Mouse (Mus musculus) MEL (cell line): Measurements from ENCODE around the gene Frmd4a. TPM values are rescaled to one million over a fixed set of nuclear protein-coding genes. Genes with fewer than 3 reads are reported as not detected.

ENCODE experiments used
- DNase-seq: peaks from one replicate; pipeline ENCODE4 v3.0.0; 2011; ENCODE audit warnings: low read depth, low spot score
- H3K27ac ChIP-seq: 2 replicates; pipeline ENCODE4 v1.5.1; 2012; ENCODE audit warnings: low read depth, mild to moderate bottlenecking, control low read depth, low read length, moderate library complexity; ENCODE audit not compliant: control insufficient read depth
- H3K27me3 ChIP-seq, 2 experiments: fragments of 150-350 bp in 1 of 2; sonication (generic) in 1 of 2; 2 replicates each; pipeline ENCODE4 v1.6.1; 2012; ENCODE audit warnings: low read length in 2 of 2, mild to moderate bottlenecking in 2 of 2, improper control_type of control experiment in 1 of 2, moderate library complexity in 1 of 2; ENCODE audit not compliant: insufficient read depth in 2 of 2, control insufficient read depth in 1 of 2
- H3K36me3 ChIP-seq, 2 experiments: 2 replicates each; pipeline ENCODE4 v1.6.1; 2012 to 2014; ENCODE audit warnings: low read length in 2 of 2, improper control_type of control experiment in 1 of 2, inconsistent platforms in 1 of 2, mild to moderate bottlenecking in 1 of 2; ENCODE audit not compliant: insufficient read depth in 2 of 2, control insufficient read depth in 1 of 2
- H3K4me1 ChIP-seq, 2 experiments: fragments of 150-350 bp in 1 of 2; sonication (generic) in 1 of 2; 2 replicates each; pipeline ENCODE4 v1.6.1; 2012; ENCODE audit warnings: low read length in 2 of 2, improper control_type of control experiment in 1 of 2, mild to moderate bottlenecking in 1 of 2; ENCODE audit not compliant: insufficient read depth in 2 of 2, control insufficient read depth in 1 of 2
- H3K4me3 ChIP-seq, 2 experiments: fragments of 150-350 bp in 1 of 2; sonication (generic) in 1 of 2; 2 replicates each; pipeline ENCODE4 v1.5.1; 2012; ENCODE audit warnings: low read depth in 2 of 2, low read length in 2 of 2, mild to moderate bottlenecking in 2 of 2, moderate library complexity in 2 of 2, control low read depth in 1 of 2, improper control_type of control experiment in 1 of 2; ENCODE audit not compliant: control insufficient read depth in 1 of 2, insufficient read depth in 1 of 2
- H3K79me2 ChIP-seq: 2 replicates; pipeline ENCODE4 v1.6.1; 2012; ENCODE audit warnings: mild to moderate bottlenecking, low read length, moderate library complexity; ENCODE audit not compliant: control insufficient read depth, poor library complexity, insufficient read depth
- H3K9ac ChIP-seq: 2 replicates; pipeline ENCODE4 v1.6.1; 2012; ENCODE audit warnings: low read depth, mild to moderate bottlenecking, control low read depth, low read length, moderate library complexity; ENCODE audit not compliant: control insufficient read depth, poor library complexity, severe bottlenecking
- H3K9me3 ChIP-seq: fragments of 150-350 bp; sonication (generic); replicated peaks from 2 replicates; pipeline ENCODE4 v1.6.1; 2012; ENCODE audit warnings: mild to moderate bottlenecking, low read length, improper control_type of control experiment, moderate library complexity; ENCODE audit not compliant: insufficient read depth
- CHD1 ChIP-seq: IDR thresholded peaks from 2 replicates; pipeline ENCODE4 v1.6.1; 2012; ENCODE audit warnings: low read depth, mild to moderate bottlenecking, inconsistent platforms, low read length, improper control_type of control experiment
- MXI1 ChIP-seq: IDR thresholded peaks from 2 replicates; pipeline ENCODE4 v1.6.1; 2011; ENCODE audit warnings: mild to moderate bottlenecking, low read depth, low read length, improper control_type of control experiment
- MYC ChIP-seq: IDR thresholded peaks from 2 replicates; pipeline ENCODE4 v1.6.1; 2011; ENCODE audit warnings: low read depth, mild to moderate bottlenecking, low read length, improper control_type of control experiment, moderate library complexity
- POLR2A ChIP-seq, 2 experiments: IDR thresholded peaks; 2 replicates each; pipeline ENCODE4 v1.6.1; 2011 to 2012; ENCODE audit warnings: low read length in 2 of 2, mild to moderate bottlenecking in 2 of 2, control low read depth in 1 of 2, improper control_type of control experiment in 1 of 2, low read depth in 1 of 2, moderate library complexity in 1 of 2; ENCODE audit not compliant: control insufficient read depth in 1 of 2, insufficient read depth in 1 of 2, poor library complexity in 1 of 2
- POLR2AphosphoS5 ChIP-seq: IDR thresholded peaks from 2 replicates; pipeline ENCODE4 v1.6.1; 2012; ENCODE audit warnings: low read depth, borderline replicate concordance, mild to moderate bottlenecking, inconsistent platforms, low read length, moderate library complexity, mixed read lengths
- UBTF ChIP-seq: IDR thresholded peaks from 2 replicates; pipeline ENCODE4 v1.6.1; 2012; ENCODE audit warnings: low read depth, mild to moderate bottlenecking, inconsistent platforms, low read length, improper control_type of control experiment, moderate library complexity, borderline replicate concordance; ENCODE audit not compliant: insufficient read depth
- USF1 ChIP-seq: IDR thresholded peaks from 2 replicates; pipeline ENCODE4 v1.6.1; 2014; ENCODE audit warnings: low read depth, mild to moderate bottlenecking, inconsistent platforms, low read length, improper control_type of control experiment, moderate library complexity
- ZKSCAN1 ChIP-seq: IDR thresholded peaks from 2 replicates; pipeline ENCODE4 v1.6.1; 2012; ENCODE audit warnings: low read depth, mild to moderate bottlenecking, inconsistent platforms, low read length, improper control_type of control experiment, moderate library complexity
- ZMIZ1 ChIP-seq: IDR thresholded peaks from 2 replicates; pipeline ENCODE4 v1.6.1; 2012; ENCODE audit warnings: low read depth, mild to moderate bottlenecking, inconsistent platforms, low read length, improper control_type of control experiment, moderate library complexity
- ZNF384 ChIP-seq: IDR thresholded peaks from 2 replicates; pipeline ENCODE4 v1.6.1; 2012; ENCODE audit warnings: low read depth, mild to moderate bottlenecking, inconsistent platforms, low read length, improper control_type of control experiment
- polyA plus RNA-seq, 2 experiments: library from polyadenylated mRNA; stranded (reverse) in 1 of 2; unstranded in 1 of 2; fragments of >175 nt in 1 of 2; fragments of >200 nt in 1 of 2; gene quantifications; 2 replicates each; pipeline versions ENCODE4 v1.2.1 to v1.2.4; 2012; ENCODE audit warnings: low replicate concordance in 2 of 2, low read depth in 1 of 2; ENCODE audit not compliant: insufficient read length in 2 of 2, insufficient read depth in 1 of 2, missing spikeins in 1 of 2
- total RNA-seq: library from RNA; depleted of rRNA; stranded (reverse); fragments of 300-350 nt; gene quantifications from 2 replicates; pipeline ENCODE4 v1.2.3, GENCODE M21; 2012

Frmd4a gene
- total and polyA plus RNA-seq, 3 experiments: 6.4 to 14.4 TPM; not detected in 1

- H3K4me3 ChIP-seq: no peak overlapping the region
- peaks cover 0 to 11% of the 10 kb centered on the region in 2 experiments; a peak in 2 of 4 replicates for H3K4me1 ChIP-seq
- H3K27me3 ChIP-seq: peaks cover 1 to 2% of the 10 kb centered on the region in 2 experiments; a peak in 2 of 4 replicates
- H3K36me3 ChIP-seq: peaks cover 0 to 3% of the 10 kb centered on the region in 2 experiments; a peak in 1 of 4 replicates
- no peak for TF ChIP-seq UBTF
- TF ChIP-seq MYC: no peak
- TF ChIP-seq POLR2AphosphoS5: no peak
- no peak for TF ChIP-seq ZKSCAN1
- no peak for TF ChIP-seq POLR2A (IDR thresholded peaks at IDR 0.05; ENCODE audit: control insufficient read depth in 1 of 2, insufficient read depth in 1 of 2, low read depth in 1 of 2, low read length in 2 of 2, poor library complexity in 1 of 2)
- TF ChIP-seq ZNF384: no peak
- no peak for DNase-seq
- no peaks in the 10 kb centered on the region for H3K79me2 ChIP-seq
- no peak overlapping the region for H3K9ac ChIP-seq
- H3K27ac ChIP-seq: no peak overlapping the region
- H3K9me3 ChIP-seq: no peaks in the 10 kb centered on the region
Observed at GRCm38 (mm10) chr2:4435051-4435450, 417.5 kb downstream of the Frmd4a start.

GRCm38 (mm10) chr2:4436361-4437231 is 419.1 kb downstream of the Frmd4a start:
- Histone ChIP-seq H3K27ac (no peak overlapping the region), H3K4me3 (no peak overlapping the region), H3K36me3 (peaks cover 0 to 3% of the 10 kb centered on the region in 2 experiments; a peak in 1 of 4 replicates), H3K79me2 (no peaks in the 10 kb centered on the region), H3K9ac (no peak overlapping the region), H3K4me1 (peaks cover 0 to 11% of the 10 kb centered on the region in 2 experiments; a peak in 2 of 4 replicates), H3K9me3 (no peaks in the 10 kb centered on the region), H3K27me3 (peaks cover 1 to 2% of the 10 kb centered on the region in 2 experiments; a peak in 2 of 4 replicates)
- no peak for DNase-seq
- TF ChIP-seq MYC (no peak), CHD1 (no peak), ZMIZ1 (no peak)

GRCm38 (mm10) chr2:4438739-4439138 is 421.2 kb downstream of the Frmd4a start:
- H3K9me3 ChIP-seq: no peaks in the 10 kb centered on the region
- TF ChIP-seq USF1: peak; percentile 39; the same call in 1 of the 2 replicates
- TF ChIP-seq MXI1: no peak
- no peak overlapping the region for H3K9ac ChIP-seq
- H3K36me3 ChIP-seq: no peaks in the 10 kb centered on the region
- H3K27me3 ChIP-seq: peaks cover 1 to 2% of the 10 kb centered on the region in 2 experiments; a peak in 2 of 4 replicates
- no peak overlapping the region for H3K27ac ChIP-seq
- no peak overlapping the region for H3K4me3 ChIP-seq
- no peaks in the 10 kb centered on the region for H3K79me2 ChIP-seq
- DNase-seq: peak; percentile 51
- H3K4me1 ChIP-seq: peaks cover 0 to under 1% of the 10 kb centered on the region in 2 experiments; a peak in 2 of 4 replicates
